Mouse (Mus musculus): ENCODE measurements around the gene Anapc16. TPM values are rescaled to one million over a fixed set of nuclear protein-coding genes. Genes with fewer than 3 reads are reported as not detected.

The Anapc16 gene
- total RNA-seq, 1 experiment = 54.5 TPM

DNA sequence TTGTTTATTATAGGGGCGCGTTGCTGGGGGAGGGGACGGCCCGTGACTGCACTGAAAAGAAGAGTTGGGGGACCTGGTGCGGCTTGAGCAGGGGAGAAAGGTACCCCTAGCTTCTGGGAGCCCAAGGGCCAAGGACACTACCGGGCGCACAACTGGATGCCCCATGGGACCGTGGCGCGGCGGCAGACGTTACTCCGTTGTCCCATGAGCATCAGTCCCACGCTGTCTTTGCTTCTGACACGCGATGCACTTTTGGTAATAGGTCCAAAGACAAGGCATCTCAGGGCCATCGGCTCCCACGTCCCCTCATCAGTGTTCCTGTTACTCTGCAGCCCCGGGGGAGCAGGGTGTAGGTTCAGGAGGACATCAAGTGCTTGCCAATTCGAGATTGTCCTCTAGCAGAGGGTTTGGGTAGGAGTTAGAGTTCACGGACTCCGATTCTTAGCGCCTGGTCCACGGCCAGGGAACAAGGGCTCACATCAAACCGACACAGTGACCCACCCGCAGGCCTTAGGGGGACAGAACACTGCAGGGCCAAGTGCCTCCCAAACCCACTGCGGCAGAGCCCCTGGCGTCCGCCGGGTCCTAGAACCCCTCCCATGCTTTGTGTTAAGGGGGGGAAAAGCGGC is 50.7 kb downstream of the Anapc16 start:
- H3K4me3 ChIP-seq (ENCODE audit: insufficient read depth in 1 of 2, low read depth in 1 of 2, low read length in 2 of 2, poor library complexity in 1 of 2, severe bottlenecking in 1 of 2) = peak overlapping the region; percentile 68 to 88
- peaks cover 12% of the 10 kb centered on the region for H3K36me3 ChIP-seq (ENCODE audit: control insufficient read depth, insufficient read depth, low read length, poor library complexity, severe bottlenecking)
- DNase-seq (ENCODE audit: low read depth, low spot score) = no peak
- no peaks in the 10 kb centered on the region for H3K9me3 ChIP-seq (ENCODE audit: control insufficient read depth, insufficient read depth, low read depth, low read length)
- TF ChIP-seq ZNF384 (IDR thresholded peaks at IDR 0.05; ENCODE audit: low read depth, low read length) = no peak
- peaks cover 4 to 14% of the 10 kb centered on the region in 2 experiments; a peak in 3 of 4 replicates for H3K4me1 ChIP-seq (ENCODE audit: control insufficient read depth in 2 of 2, insufficient read depth in 2 of 2, low read length in 2 of 2, poor library complexity in 1 of 2)
- peak overlapping the region; percentile 30; the same call in 1 of the 2 replicates for H3K27ac ChIP-seq (ENCODE audit: insufficient read depth, low read depth, low read length, poor library complexity, severe bottlenecking)
- in situ Hi-C loops (cut with MboI; ENCODE audit: low sequenced_read_pairs in 2 of 2, unreplicated experiment in 2 of 2) = no loop called here
- peak overlapping the region; percentile 64 for H3K9ac ChIP-seq (ENCODE audit: insufficient read depth, low read depth, low read length, poor library complexity, severe bottlenecking)

DNA sequence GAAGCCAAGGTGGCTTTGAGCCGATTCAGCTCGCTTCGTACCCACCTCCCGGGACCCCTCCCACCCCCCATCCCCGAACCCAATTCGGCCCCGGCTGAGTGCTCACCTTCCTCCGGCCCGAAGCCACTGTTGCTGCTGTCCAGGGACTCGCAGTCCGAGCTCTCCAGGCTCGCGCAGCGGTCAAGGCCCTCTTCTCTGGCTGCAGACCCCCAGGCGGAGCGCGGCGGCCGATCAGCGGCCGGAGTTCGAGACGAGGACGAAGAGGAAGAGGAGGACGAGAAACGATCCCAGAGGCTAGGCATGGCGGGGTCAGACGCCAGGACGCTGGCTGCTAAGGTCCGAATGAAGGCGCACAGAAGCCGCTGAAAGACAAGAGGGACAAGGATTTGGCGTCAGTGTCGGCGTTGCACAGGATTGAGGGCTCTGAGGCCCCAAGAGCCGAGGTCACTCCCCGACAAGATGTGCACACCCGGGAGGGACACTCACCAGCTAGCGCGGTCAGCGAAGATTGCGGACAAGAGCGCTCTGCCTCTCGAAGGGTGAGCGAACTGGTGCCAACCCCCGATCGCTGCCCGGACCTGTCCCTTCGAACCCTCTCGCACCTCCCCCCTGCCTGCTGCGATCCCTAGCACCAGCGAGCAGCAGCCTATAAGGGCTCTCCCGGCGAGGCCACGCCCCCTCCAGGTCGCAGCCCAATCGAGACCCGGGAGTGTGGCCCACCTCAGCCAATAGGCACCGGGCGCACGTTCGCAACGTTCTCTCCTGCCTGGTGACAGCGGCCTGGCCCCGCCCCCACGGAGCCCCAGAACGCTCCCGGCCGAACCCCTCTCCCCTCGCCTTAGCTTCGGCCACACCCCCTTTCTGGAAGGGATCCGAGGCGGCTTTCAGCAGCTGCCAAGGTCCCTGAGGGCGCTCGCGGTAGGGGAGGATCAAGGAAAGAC is 51.5 kb downstream of the Anapc16 start, which contains the start of gene Ddit4:
TSS of gene Ddit4 (minus strand) at position 624 of the 941 bp plus-strand sequence.
- Histone ChIP-seq H3K27ac (ENCODE audit: insufficient read depth, low read depth, low read length, poor library complexity, severe bottlenecking) (peak within 1 kb of the TSS; percentile 71; the same call in 1 of the 2 replicates), H3K4me3 (ENCODE audit: insufficient read depth in 1 of 2, low read depth in 1 of 2, low read length in 2 of 2, poor library complexity in 1 of 2, severe bottlenecking in 1 of 2) (peak within 1 kb of the TSS; percentile 88 to 98), H3K9me3 (ENCODE audit: control insufficient read depth, insufficient read depth, low read depth, low read length) (no peaks in the 10 kb centered on the region), H3K9ac (ENCODE audit: insufficient read depth, low read depth, low read length, poor library complexity, severe bottlenecking) (peak within 1 kb of the TSS; percentile 91), H3K4me1 (ENCODE audit: control insufficient read depth in 2 of 2, insufficient read depth in 2 of 2, low read length in 2 of 2, poor library complexity in 1 of 2) (peaks cover 0 to 12% of the 10 kb centered on the region in 2 experiments; a peak in 3 of 4 replicates), H3K36me3 (ENCODE audit: control insufficient read depth, insufficient read depth, low read length, poor library complexity, severe bottlenecking) (peaks cover 12% of the 10 kb centered on the region)
- in situ Hi-C loops (cut with MboI; ENCODE audit: low sequenced_read_pairs in 2 of 2, unreplicated experiment in 2 of 2) = no loop called here
- peak; percentile 96 for DNase-seq (ENCODE audit: low read depth, low spot score)
- TF ChIP-seq ZC3H11A (IDR thresholded peaks at IDR 0.05; ENCODE audit: borderline replicate concordance, low read depth, low read length) = peak; percentile 26; the same call in 1 of the 2 replicates
- no peak for TF ChIP-seq MAFK (IDR thresholded peaks at IDR 0.05; ENCODE audit: insufficient read depth, low read depth, low read length)
- TF ChIP-seq CHD2 (IDR thresholded peaks at IDR 0.05; ENCODE audit: low read depth, low read length) = 0 out of 2 replicates have a peak, but pooled peaks have one; percentile 34
- peak; percentile 57; the same call in 1 of the 2 replicates for TF ChIP-seq HCFC1 (IDR thresholded peaks at IDR 0.05; ENCODE audit: borderline replicate concordance, insufficient read depth, low read length)
- no peak for TF ChIP-seq ZNF384 (IDR thresholded peaks at IDR 0.05; ENCODE audit: low read depth, low read length)

DNA sequence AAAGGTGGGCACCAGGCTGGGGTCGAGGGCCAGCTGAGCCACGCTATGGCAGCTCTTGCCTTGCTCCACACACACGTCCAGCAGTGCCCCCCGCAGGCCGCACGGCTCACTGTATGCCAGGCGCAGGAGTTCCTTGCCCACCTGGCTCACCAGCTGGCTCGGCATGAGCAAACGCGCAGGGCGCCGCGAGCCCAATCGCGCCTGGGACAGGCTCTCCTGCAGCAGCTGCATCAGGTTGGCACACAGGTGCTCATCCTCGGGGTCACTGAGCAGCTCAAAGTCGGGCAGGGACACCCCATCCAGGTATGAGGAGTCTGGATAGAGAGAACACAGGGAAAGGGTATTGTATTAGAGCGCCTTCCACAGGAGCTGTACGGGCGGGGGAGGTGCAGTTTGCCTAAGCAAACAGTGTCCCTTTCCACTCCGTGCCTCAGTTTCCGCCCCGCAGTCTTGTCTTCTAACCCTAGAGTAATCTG is 52.2 kb downstream of the Anapc16 start:
- no peak for DNase-seq (ENCODE audit: low read depth, low spot score)
- Histone ChIP-seq H3K4me1 (ENCODE audit: control insufficient read depth in 2 of 2, insufficient read depth in 2 of 2, low read length in 2 of 2, poor library complexity in 1 of 2) (peaks cover 0 to 10% of the 10 kb centered on the region in 2 experiments; a peak in 2 of 4 replicates), H3K9ac (ENCODE audit: insufficient read depth, low read depth, low read length, poor library complexity, severe bottlenecking) (peak overlapping the region; percentile 91), H3K9me3 (ENCODE audit: control insufficient read depth, insufficient read depth, low read depth, low read length) (no peaks in the 10 kb centered on the region), H3K4me3 (ENCODE audit: insufficient read depth in 1 of 2, low read depth in 1 of 2, low read length in 2 of 2, poor library complexity in 1 of 2, severe bottlenecking in 1 of 2) (peak overlapping the region; percentile 88 to 98), H3K27ac (ENCODE audit: insufficient read depth, low read depth, low read length, poor library complexity, severe bottlenecking) (no peak overlapping the region), H3K36me3 (ENCODE audit: control insufficient read depth, insufficient read depth, low read length, poor library complexity, severe bottlenecking) (peaks cover 12% of the 10 kb centered on the region)
- TF ChIP-seq ZC3H11A (IDR thresholded peaks at IDR 0.05; ENCODE audit: borderline replicate concordance, low read depth, low read length) (no peak), MAFK (IDR thresholded peaks at IDR 0.05; ENCODE audit: insufficient read depth, low read depth, low read length) (no peak), HCFC1 (IDR thresholded peaks at IDR 0.05; ENCODE audit: borderline replicate concordance, insufficient read depth, low read length) (no peak), ZNF384 (IDR thresholded peaks at IDR 0.05; ENCODE audit: low read depth, low read length) (no peak), CHD2 (IDR thresholded peaks at IDR 0.05; ENCODE audit: low read depth, low read length) (no peak)
- in situ Hi-C loops (cut with MboI; ENCODE audit: low sequenced_read_pairs in 2 of 2, unreplicated experiment in 2 of 2) = no loop called here

DNA sequence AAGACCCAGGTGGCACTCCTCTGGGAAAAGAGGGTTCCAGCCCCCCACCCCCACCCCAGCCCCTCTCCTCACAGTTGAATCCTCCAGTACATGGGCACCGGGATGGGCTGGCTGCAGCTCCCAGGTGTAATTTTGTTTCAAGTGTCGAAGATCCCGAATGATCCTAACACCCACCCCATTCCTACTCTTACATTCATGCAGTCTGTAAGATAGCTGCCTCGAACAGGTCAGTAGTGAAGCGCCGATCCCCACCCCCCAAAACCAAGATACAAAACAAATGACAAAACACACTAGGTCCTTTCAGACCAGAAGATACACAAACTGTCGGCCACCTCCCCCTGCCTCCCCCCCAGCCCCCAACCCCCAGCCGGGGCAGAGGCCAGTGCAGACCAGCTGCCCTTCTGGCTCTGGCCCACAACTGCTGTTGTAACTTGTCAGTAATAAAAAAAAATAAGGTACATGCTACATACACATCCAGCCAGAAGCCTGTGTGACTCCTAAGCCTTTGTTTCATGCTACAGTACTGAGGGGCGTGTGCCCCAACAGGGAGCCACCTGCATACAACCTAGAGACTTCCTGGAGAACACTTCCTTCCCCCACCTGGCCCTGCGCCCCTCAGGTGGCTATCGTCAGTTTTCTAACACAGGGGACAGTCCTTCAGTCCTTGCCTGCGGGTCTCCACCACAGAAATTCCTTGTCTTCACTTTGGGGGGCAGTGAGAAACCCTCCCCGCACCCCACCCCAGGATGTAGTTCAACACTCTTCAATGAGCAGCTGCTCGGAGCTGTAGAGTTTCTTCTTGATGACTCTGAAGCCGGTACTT is 52.9 kb downstream of the Anapc16 start:
- Histone ChIP-seq H3K27ac (ENCODE audit: insufficient read depth, low read depth, low read length, poor library complexity, severe bottlenecking) (no peak overlapping the region), H3K4me3 (ENCODE audit: insufficient read depth in 1 of 2, low read depth in 1 of 2, low read length in 2 of 2, poor library complexity in 1 of 2, severe bottlenecking in 1 of 2) (peak overlapping the region; percentile 88 to 98), H3K9me3 (ENCODE audit: control insufficient read depth, insufficient read depth, low read depth, low read length) (no peaks in the 10 kb centered on the region), H3K36me3 (ENCODE audit: control insufficient read depth, insufficient read depth, low read length, poor library complexity, severe bottlenecking) (peaks cover 12% of the 10 kb centered on the region), H3K9ac (ENCODE audit: insufficient read depth, low read depth, low read length, poor library complexity, severe bottlenecking) (peak overlapping the region; percentile 91), H3K4me1 (ENCODE audit: control insufficient read depth in 2 of 2, insufficient read depth in 2 of 2, low read length in 2 of 2, poor library complexity in 1 of 2) (peaks cover 0 to 7% of the 10 kb centered on the region in 2 experiments; a peak in 2 of 4 replicates)
- no peak for DNase-seq (ENCODE audit: low read depth, low spot score)
- no peak for TF ChIP-seq CHD2 (IDR thresholded peaks at IDR 0.05; ENCODE audit: low read depth, low read length)
- TF ChIP-seq ZNF384 (IDR thresholded peaks at IDR 0.05; ENCODE audit: low read depth, low read length) = no peak
- no peak for TF ChIP-seq HCFC1 (IDR thresholded peaks at IDR 0.05; ENCODE audit: borderline replicate concordance, insufficient read depth, low read length)
- TF ChIP-seq ZC3H11A (IDR thresholded peaks at IDR 0.05; ENCODE audit: borderline replicate concordance, low read depth, low read length) = no peak
- no peak for TF ChIP-seq MAFK (IDR thresholded peaks at IDR 0.05; ENCODE audit: insufficient read depth, low read depth, low read length)
- in situ Hi-C loops (cut with MboI; ENCODE audit: low sequenced_read_pairs in 2 of 2, unreplicated experiment in 2 of 2) = no loop called here

Data from ES-E14 (cell line).